Mouse (Mus musculus): ENCODE results near the gene Tlr12.

DNA sequence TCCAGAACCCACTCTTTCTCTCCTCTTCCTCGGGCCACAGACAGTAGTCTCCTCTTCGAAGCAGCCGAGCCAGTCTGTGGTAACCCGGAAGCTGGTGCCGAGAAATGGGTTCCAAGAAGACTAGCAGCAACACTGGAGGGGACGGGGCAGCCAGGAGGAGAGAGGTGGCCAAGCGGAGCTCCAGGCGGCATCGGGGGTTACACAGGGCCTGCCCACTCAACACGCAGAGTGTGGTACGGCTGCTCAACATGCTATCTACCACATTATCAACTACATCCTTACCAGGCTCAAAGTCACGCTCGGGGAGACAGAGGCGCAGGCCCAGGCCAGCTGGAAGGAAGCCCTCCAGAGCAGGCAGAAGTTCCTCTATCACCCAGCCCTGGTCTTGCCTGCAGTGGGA, 2.7 kb downstream of the Tlr12 start:
- no peak for TF ChIP-seq CTCF (IDR thresholded peaks at IDR 0.05; ENCODE audit: extremely low read depth, insufficient read depth, low read length)
- no peak for TF ChIP-seq POLR2A (IDR thresholded peaks at IDR 0.05; ENCODE audit: extremely low read depth, insufficient read depth, low read length)
